Mouse (Mus musculus) heart, embryonic 14.5 days (tissue): ENCODE data around the gene Pgghg. TPM values are rescaled to one million over a fixed set of nuclear protein-coding genes. Genes with fewer than 3 reads are reported as not detected.

Source experiments
- ATAC-seq: fragments of 200-750 bp; cut with Nextera tagmentation; 2 replicates; pipeline ENCODE4 v1.8.0; 2017; ENCODE audit warnings: low read depth, moderate TSS enrichment; ENCODE audit not compliant: insufficient number of reproducible peaks, insufficient read depth, low FRiP score
- H3K27ac ChIP-seq, 2 experiments: fragments of 200-500 bp in 1 of 2; fragments of 300-500 bp in 1 of 2; sonication (generic) in 1 of 2; replicated peaks in 1 of 2; 2 replicates each; pipeline ENCODE4 v1.5.1; 2012 to 2014; ENCODE audit warnings: low read depth in 2 of 2, low read length in 2 of 2, control low read depth in 1 of 2, mild to moderate bottlenecking in 1 of 2, mixed read lengths in 1 of 2; ENCODE audit not compliant: control insufficient read depth in 1 of 2, insufficient read depth in 1 of 2
- H3K27me3 ChIP-seq: fragments of 300-500 bp; sonication (generic); 2 replicates; pipeline ENCODE4 v1.6.1; 2014; ENCODE audit warnings: mild to moderate bottlenecking, low read length, control low read depth; ENCODE audit not compliant: control insufficient read depth, insufficient read depth
- H3K36me3 ChIP-seq: fragments of 300-500 bp; sonication (generic); 2 replicates; pipeline ENCODE4 v1.6.1; 2014; ENCODE audit warnings: mild to moderate bottlenecking, control low read depth, low read length, mixed read lengths; ENCODE audit not compliant: control insufficient read depth, insufficient read depth
- H3K4me1 ChIP-seq, 2 experiments: fragments of 200-500 bp in 1 of 2; fragments of 300-500 bp in 1 of 2; sonication (generic) in 1 of 2; 2 replicates each; pipeline ENCODE4 v1.6.1; 2012 to 2014; ENCODE audit warnings: low read length in 2 of 2, control low read depth in 1 of 2, mixed read lengths in 1 of 2; ENCODE audit not compliant: control insufficient read depth in 2 of 2, insufficient read depth in 2 of 2
- H3K4me2 ChIP-seq: fragments of 300-500 bp; sonication (generic); 2 replicates; pipeline ENCODE4 v1.6.1; 2014; ENCODE audit warnings: mild to moderate bottlenecking, low read length
- H3K4me3 ChIP-seq, 2 experiments: fragments of 200-500 bp in 1 of 2; fragments of 300-500 bp in 1 of 2; sonication (generic) in 1 of 2; 2 replicates each; pipeline ENCODE4 v1.5.1; 2012 to 2014; ENCODE audit warnings: low read length in 2 of 2, mild to moderate bottlenecking in 2 of 2, control low read depth in 1 of 2, low read depth in 1 of 2, moderate library complexity in 1 of 2; ENCODE audit not compliant: control insufficient read depth in 1 of 2, insufficient read depth in 1 of 2
- H3K9ac ChIP-seq: fragments of 300-500 bp; sonication (generic); 2 replicates; pipeline ENCODE4 v1.6.1; 2014; ENCODE audit warnings: mild to moderate bottlenecking, low read length
- H3K9me3 ChIP-seq: fragments of 300-500 bp; sonication (generic); 2 replicates; pipeline ENCODE4 v1.6.1; 2016; ENCODE audit warnings: low read length, control low read depth; ENCODE audit not compliant: control insufficient read depth
- WGBS: fragments of 180-500 bp; shearing (Covaris S2); extraction: QIAGEN DNeasy Blood & Tissue Kit; methylation state at CpG from one replicate; pipeline ENCODE4 v1.1.7; 2014; 5-methylcytosine and 5-hydroxymethylcytosine counted together
- polyA plus RNA-seq: library from polyadenylated mRNA; unstranded; fragments of >200 nt; fragmentation: Nextera tagmentation; extraction: Ambion mirVana; gene quantifications from 2 replicates; pipeline ENCODE4 v1.2.1, GENCODE M21; 2014

Gene Pgghg
- polyA plus RNA-seq, 1 experiment from 2014 or later = 13.0 TPM

- Histone ChIP-seq H3K36me3 (no peaks in the 10 kb centered on the region), H3K27me3 (no peaks in the 10 kb centered on the region; the same call in 1 of the 2 replicates), H3K4me2 (no peak overlapping the region), H3K9ac (no peak overlapping the region), H3K9me3 (no peaks in the 10 kb centered on the region), H3K4me3 (no peak overlapping the region), H3K4me1 (peaks cover 3 to 10% of the 10 kb centered on the region in 2 experiments; a peak in 2 of 4 replicates), H3K27ac (no peak overlapping the region)
- no peak for ATAC-seq
- 51% methylated on average over 3 of the region's 3 CpGs for WGBS
These were observed 2.8 kb upstream of the Pgghg start for GRCm38 (mm10) chr7:140938436-140938835.

GRCm38 (mm10) chr7:140938896-140939295 lies 2.3 kb upstream of the Pgghg start:
- Histone ChIP-seq H3K27ac (no peak overlapping the region), H3K9ac (no peak overlapping the region), H3K9me3 (no peaks in the 10 kb centered on the region), H3K4me1 (peaks cover 3 to 10% of the 10 kb centered on the region in 2 experiments; a peak in 2 of 4 replicates), H3K36me3 (no peaks in the 10 kb centered on the region), H3K4me2 (no peak overlapping the region), H3K27me3 (no peaks in the 10 kb centered on the region; the same call in 1 of the 2 replicates), H3K4me3 (no peak overlapping the region)
- ATAC-seq = no peak
- 29% methylated on average over 2 of the region's 2 CpGs for WGBS

- H3K4me1 ChIP-seq = peaks cover 3 to 10% of the 10 kb centered on the region in 2 experiments; a peak in 2 of 4 replicates
- 12% methylated on average over 8 of the region's 8 CpGs for WGBS
- ATAC-seq = no peak
- H3K27me3 ChIP-seq = no peaks in the 10 kb centered on the region
- 0 out of 2 replicates have a peak overlapping the region, but pooled peaks have one; percentile 30 for H3K9ac ChIP-seq
- no peak overlapping the region for H3K27ac ChIP-seq
- no peak overlapping the region for H3K4me2 ChIP-seq
- peaks cover 1% of the 10 kb centered on the region; the same call in 1 of the 2 replicates for H3K36me3 ChIP-seq
- H3K4me3 ChIP-seq = no peak overlapping the region
- H3K9me3 ChIP-seq = no peaks in the 10 kb centered on the region
These were observed 1.5 kb upstream of the Pgghg start for GRCm38 (mm10) chr7:140939669-140940171.

DNA sequence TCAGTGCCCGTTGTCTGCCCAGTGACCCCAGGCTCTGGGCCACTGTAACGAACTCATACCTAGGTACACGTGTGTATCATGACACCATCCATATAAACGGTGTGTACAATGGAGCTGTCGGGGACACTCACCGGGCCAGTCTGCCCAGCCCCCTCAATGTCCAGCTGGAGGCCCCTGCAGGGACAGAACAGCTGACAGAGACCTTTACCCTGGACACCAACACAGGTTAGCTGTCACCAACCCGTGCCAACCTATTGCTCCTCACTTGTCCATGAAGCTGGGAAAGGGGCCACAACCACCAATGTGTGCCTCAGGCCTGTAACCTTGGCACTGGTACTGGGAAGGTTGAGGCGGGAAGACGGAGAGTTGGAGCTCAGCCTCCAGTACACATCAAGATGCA lies 1.1 kb downstream of the Pgghg start:
- Histone ChIP-seq H3K4me2 (peak overlapping the region; percentile 77), H3K9me3 (no peaks in the 10 kb centered on the region), H3K4me3 (peak overlapping the region; percentile 61 to 64), H3K4me1 (peaks cover 11 to 22% of the 10 kb centered on the region in 2 experiments), H3K27ac (peak overlapping the region; percentile 87 to 90), H3K27me3 (no peaks in the 10 kb centered on the region), H3K36me3 (peaks cover 25% of the 10 kb centered on the region), H3K9ac (peak overlapping the region; percentile 86)
- ATAC-seq = no peak
- 57% methylated on average over 9 of the region's 9 CpGs for WGBS

DNA sequence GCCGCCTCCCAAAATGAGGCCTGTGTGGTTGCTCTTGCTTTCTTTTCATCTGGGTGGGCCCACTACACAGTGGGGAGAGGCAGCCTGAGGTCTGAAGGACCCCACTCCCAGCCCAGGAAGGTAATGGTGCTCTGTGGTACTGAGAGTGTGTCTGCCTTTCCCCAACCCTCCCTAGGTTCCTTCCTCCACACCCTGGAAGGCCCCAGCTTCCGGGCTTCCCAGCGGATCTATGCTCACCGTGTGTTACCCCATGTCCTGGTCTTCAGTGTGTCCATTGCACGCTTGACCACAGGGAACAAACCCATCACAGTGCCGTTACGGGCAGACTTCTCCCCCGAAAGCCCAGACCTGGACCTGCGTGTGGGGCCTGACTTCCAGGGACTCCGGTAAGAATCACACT lies 1.6 kb downstream of the Pgghg start:
- Histone ChIP-seq H3K4me3 (no peak overlapping the region), H3K9ac (peak overlapping the region; percentile 86; the same call in 1 of the 2 replicates), H3K9me3 (no peaks in the 10 kb centered on the region), H3K4me1 (peaks cover 15 to 22% of the 10 kb centered on the region in 2 experiments), H3K36me3 (peaks cover 30% of the 10 kb centered on the region), H3K4me2 (peak overlapping the region; percentile 77), H3K27me3 (no peaks in the 10 kb centered on the region), H3K27ac (peak overlapping the region in 1 of 2 experiments; percentile 90; a peak in 1 of 4 replicates)
- ATAC-seq = no peak
- WGBS = 88% methylated on average over 10 of the region's 10 CpGs

GRCm38 (mm10) chr7:140943356-140943755 lies 2.2 kb downstream of the Pgghg start:
- Histone ChIP-seq H3K4me1 (peaks cover 19 to 25% of the 10 kb centered on the region in 2 experiments), H3K4me2 (no peak overlapping the region), H3K36me3 (peaks cover 36% of the 10 kb centered on the region), H3K27ac (no peak overlapping the region), H3K27me3 (no peaks in the 10 kb centered on the region), H3K4me3 (no peak overlapping the region), H3K9ac (no peak overlapping the region), H3K9me3 (no peaks in the 10 kb centered on the region)
- WGBS = 75% methylated on average over 4 of the region's 4 CpGs
- ATAC-seq = no peak

GRCm38 (mm10) chr7:140944236-140944635 lies 3.0 kb downstream of the Pgghg start:
- 80% methylated on average over 7 of the region's 7 CpGs for WGBS
- Histone ChIP-seq H3K27me3 (no peaks in the 10 kb centered on the region), H3K36me3 (peaks cover 44% of the 10 kb centered on the region), H3K9ac (no peak overlapping the region), H3K4me3 (no peak overlapping the region), H3K27ac (no peak overlapping the region), H3K4me2 (no peak overlapping the region), H3K9me3 (no peaks in the 10 kb centered on the region), H3K4me1 (peaks cover 20 to 29% of the 10 kb centered on the region in 2 experiments)
- ATAC-seq = no peak

- 89% methylated on average over 5 of the region's 5 CpGs for WGBS
- no peak for ATAC-seq
- Histone ChIP-seq H3K4me3 (no peak overlapping the region), H3K4me2 (no peak overlapping the region), H3K27ac (no peak overlapping the region), H3K9me3 (no peaks in the 10 kb centered on the region), H3K9ac (no peak overlapping the region), H3K36me3 (peaks cover 52% of the 10 kb centered on the region), H3K4me1 (peaks cover 20 to 29% of the 10 kb centered on the region in 2 experiments), H3K27me3 (no peaks in the 10 kb centered on the region)
These were observed 4.1 kb downstream of the Pgghg start for GRCm38 (mm10) chr7:140945247-140945646.
